Mouse (Mus musculus): ENCODE measurements around the gene Cacna2d1.

GRCm38 (mm10) chr5:16166117-16166867 is 231.8 kb downstream of the Cacna2d1 start:
- TF ChIP-seq POLR2A (IDR thresholded peaks at IDR 0.05; ENCODE audit: insufficient read depth, low read depth, low read length) (no peak), CTCF (IDR thresholded peaks at IDR 0.05; ENCODE audit: insufficient read depth, low read depth, low read length) (no peak)
